Mouse (Mus musculus): ENCODE measurements at regions not wholly inside any gene's neighbourhood (a gene's known extent, or its start where the extent isn't known, plus 50 kb on each side); places are given as distances from the start of the nearest gene placed in this dataset.
"Not testable (repeated sequence)": the region's sequence is repeated elsewhere in the genome, so short reads cannot be mapped to it uniquely, and the experiment has no call there.

DNA sequence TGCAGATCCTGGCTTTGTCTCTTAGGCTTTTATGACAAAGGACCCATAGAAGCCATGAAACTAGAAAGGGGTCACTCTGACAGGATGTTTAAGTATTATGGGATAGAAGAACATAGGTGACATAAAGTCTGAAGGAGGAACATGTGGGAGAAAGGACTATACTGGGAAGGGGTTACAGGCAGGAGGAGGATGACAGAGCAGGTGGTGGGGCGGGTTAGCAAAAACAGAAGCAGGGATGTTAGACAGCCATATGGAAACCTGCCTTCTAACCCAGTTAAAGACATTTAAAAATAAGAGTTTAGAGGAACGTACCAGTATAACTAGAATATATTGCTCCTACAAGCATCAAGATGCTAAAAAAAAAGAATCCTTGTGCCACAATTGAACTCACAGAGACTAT lies 438.9 kb upstream of the Htr2a start:
- ATAC-seq (ENCODE audit: low TSS enrichment) = peak; percentile 84

DNA sequence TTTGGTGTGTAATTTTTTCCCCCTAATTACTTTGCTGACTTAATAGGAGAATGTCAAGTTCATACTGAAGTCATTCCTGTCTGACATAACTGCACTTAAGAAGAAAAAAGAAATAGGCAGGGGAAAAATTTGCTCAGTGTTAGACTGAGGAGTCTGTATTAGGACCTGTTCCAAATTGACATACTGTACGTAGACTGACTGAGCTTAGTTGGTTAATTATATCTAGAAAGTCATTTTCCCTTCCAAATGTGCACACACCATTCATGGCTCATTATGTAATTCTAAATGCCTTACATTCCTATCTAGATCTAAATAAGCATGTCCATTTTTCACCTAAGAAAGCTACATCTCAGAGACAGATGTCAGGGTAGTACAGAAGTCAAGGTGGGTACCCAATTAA lies 435.6 kb upstream of the Htr2a start:
- peak; percentile 87 for ATAC-seq (ENCODE audit: low TSS enrichment)

DNA sequence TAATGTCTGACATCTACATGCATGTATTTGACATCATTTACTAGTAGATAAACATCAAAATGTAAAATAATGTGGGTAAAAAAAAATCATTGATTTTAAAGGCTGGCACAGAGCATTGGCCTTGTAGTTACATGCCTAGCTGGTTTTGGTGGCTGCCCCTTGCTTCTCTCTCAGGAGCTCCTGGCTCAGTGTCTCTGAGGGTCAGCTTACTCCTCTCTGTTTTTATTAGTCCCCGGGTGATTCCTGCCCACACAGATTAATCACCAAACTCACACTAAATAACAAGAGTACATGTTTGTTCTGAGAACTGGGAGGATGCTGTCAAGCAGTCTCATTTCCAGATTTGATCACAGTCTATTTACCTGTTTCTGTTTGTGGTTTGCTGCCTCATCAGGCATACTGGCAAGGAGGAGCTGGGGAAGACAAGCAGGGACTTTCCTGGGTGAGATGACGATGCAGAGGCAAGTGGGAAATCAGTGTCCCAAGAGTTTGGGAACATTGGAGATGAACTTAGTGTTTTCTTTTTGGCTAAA lies 422.7 kb upstream of the Htr2a start:
- ATAC-seq (ENCODE audit: low TSS enrichment) = no peak

DNA sequence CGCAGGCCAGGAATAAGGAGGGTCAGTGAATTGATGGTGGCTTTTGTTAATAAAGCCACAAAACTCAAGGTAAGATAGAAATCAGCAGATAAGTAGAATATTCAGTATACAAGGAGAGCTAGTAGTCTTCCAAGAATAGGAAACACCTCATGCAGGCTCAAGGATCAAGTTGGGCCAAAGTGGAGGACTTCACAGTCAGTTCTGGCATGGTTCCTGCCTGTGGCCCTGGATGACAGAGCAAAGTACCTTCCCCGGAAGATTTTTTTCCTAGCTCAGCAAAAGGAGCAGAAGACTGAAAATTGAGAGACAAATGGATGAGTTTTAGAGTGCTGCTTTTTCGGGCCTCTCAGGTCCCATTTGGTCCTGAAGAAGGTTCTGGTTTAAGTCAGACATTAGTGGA lies 420.9 kb upstream of the Htr2a start:
- ATAC-seq (ENCODE audit: low TSS enrichment) = no peak

DNA sequence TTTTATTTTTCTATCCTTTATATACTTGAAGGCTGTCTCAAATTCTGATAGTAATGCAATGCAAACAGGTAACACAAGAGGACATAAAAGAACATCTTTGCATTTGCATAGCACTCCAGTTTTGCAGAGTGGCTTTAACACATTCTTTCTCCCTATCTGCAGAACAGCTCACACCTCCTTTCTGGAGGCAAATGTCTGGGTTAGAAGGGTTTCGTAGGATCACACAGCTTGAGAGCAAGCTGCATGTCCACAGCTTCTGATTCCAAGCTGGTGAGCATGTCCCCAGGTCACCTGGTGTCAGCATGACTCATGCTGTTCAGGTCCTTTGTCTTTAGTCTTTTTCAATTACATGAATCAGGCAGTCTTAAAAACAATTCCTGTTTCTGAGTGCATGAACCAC lies 418.5 kb upstream of the Htr2a start:
- no peak for ATAC-seq (ENCODE audit: low TSS enrichment)

DNA sequence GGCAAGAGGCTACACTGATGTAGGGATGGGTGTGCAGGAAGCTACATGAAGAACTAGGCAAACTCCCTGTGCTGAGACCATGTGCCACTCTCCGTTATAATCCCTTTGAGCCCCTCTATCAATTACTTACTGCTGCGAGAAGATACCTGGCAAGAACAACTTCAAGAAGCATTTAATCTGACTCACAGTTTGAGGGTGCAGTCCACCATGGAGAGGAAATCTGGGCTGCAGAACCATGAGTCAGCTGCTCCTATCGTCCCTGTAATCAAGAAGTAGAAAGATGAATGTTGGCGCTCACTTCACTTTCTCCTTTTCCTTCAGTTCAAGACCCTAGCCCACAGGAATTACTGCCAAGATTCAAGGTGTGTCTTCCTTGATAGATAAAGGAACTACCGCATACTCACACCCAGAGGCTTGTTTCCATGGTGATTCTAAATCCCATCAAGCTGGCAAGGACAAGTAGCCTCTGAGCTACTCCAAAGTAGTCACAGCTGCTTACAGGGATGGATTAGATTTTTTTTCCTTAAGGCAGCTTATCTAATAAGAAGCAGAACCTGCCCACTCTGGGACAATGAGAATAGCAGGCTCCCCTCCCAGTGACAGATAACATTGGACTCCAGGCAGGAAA lies 411.0 kb upstream of the Htr2a start:
- ATAC-seq (ENCODE audit: low TSS enrichment) = no peak

DNA sequence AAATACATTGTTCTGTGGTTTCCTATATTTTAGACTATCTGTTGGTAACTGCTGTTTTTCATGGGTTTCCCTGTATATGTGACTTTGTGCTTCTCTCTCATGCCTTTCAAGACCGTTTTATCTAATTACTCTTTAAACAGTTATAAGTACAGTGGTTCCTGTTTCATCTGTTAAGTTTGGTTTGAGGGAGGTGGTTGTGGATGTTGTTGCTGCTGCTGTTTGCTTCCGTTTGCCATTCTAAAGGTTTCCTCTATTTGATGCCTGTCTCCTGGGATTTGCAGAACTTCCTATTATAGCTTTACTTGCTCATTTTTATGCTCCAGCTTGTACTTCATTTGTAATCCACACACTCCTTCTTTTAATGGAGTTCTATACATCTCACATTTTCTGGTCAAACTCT lies 400.4 kb upstream of the Htr2a start:
- ATAC-seq (ENCODE audit: low TSS enrichment) = no peak

DNA sequence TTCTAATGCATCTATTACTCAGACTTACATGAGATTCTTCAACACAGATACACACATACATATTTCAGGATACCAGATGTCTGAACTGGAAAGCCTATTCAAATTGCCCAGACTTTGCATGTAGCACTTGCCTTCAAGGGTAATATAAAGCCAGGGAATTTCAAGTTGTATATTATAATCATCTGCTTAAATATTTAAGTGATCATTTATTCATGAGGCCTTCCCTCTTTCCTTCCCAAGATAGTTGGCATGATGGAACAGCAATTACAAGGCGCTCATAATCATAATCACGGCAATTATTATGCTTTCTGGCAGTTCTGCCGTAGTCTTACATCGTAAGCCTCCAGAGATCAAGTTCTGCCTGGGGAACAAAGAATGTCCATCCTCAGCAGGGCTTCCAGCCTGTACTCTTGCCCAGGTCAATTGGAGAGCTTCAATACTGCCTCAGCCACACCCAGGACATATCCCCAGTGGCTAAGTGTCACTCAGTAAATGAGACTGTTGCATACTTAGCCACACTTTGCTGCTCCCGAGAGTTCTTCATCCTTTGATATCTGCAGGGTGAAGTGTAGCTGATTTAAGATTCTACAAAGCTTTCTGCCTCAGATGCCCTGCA lies 391.3 kb upstream of the Htr2a start:
- no peak for ATAC-seq (ENCODE audit: low TSS enrichment)

DNA sequence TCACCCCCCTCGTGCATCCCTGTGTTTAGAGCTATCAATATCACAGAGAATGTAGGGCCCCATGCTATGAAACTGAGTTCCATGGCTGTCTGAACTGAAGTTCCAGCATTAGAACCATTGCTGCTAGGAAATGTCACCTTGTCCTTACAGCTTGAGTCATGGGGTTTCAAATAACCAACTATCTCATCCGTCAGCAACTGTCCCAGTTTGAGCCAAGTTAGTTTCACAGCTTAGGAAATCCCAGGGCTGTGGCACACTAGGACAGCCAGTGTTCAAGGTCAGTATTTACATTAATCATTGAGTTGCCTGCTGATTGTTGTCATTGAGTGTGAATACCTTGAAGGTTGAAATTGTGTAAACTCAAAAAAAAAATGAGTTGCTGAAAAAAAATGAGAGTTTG lies 390.6 kb upstream of the Htr2a start:
- no peak for ATAC-seq (ENCODE audit: low TSS enrichment)

DNA sequence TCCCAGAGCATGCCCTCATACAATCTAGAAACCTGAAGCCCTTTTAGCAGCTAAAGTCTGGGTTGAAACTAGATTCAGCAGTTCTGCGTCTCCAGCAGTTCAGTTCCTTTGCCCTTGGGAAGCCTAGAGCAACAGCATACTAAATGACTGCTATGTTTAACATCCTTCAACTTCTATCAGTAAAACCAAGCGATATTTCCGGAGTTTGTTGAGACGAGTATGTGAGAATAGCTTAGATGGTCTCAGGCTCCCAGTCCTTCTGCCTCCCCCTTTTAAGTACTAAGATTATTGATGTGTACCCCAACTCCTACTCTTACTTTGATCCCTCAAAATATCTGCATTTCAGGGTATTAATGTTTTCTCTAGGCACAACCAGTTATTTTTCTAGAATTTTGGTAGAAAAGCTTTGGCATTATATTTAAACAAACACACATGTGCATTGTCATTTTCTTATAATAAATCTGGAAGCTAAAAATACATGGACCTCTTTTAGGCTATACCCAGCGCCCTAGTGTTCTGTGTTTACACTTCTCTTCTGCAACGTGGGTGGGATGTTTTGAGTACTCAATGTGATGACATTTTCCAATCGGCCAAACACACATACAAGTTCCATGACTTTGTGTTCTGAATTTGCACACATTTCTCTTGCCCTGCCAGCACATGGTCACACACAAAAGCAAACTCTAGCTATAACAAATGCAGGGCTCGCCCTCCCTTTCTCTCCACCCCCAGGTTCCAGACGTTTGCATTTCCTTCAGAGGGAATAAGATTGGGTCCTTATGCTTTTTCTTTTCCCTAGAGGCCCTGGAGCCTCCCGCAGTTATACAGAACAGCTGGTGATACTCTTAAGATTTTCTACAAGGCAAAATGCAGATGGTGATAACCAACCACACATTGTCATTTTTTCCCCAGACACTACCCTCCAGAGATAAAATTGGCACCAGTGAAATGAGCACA lies 388.2 kb upstream of the Htr2a start:
- peak; percentile 97 for ATAC-seq (ENCODE audit: low TSS enrichment)

DNA sequence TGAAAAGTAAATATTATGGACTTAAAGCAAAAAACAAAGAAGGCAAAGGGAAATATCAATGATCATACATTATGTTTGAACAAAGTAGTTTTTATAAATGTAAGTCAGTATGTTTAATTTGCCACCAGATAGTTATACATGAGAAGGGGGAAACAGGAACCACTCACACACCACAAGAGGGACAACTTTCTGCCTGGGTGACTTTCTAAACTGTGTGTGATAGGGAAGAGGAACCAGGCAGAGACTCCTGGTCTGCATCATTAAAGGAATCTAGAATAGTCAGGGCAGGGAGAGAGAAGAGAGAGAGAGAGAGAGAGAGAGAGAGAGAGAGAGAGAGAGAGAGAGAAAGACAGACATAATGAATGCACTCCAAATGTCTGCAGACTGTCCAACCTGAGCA lies 385.6 kb upstream of the Htr2a start:
- no peak for ATAC-seq (ENCODE audit: low TSS enrichment)

DNA sequence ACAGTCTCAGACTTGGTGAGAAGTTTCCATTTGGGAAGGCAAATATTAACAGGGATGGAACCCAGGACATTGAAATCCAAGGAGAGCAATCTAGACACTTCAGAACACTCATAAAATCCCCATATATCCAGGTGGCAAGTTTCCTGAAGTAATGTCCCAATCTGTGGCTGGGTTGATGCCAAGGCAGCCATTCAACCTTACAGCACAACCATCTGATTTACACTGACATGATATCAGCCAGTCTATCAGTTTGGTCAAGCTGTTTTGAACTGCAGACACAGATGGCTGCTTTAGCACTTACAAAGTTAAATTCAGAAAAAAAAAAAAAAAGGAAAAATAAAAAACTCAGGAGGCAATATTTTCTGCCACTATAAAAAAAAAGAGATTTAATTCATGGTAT lies 381.2 kb upstream of the Htr2a start:
- ATAC-seq (ENCODE audit: low TSS enrichment) = no peak

DNA sequence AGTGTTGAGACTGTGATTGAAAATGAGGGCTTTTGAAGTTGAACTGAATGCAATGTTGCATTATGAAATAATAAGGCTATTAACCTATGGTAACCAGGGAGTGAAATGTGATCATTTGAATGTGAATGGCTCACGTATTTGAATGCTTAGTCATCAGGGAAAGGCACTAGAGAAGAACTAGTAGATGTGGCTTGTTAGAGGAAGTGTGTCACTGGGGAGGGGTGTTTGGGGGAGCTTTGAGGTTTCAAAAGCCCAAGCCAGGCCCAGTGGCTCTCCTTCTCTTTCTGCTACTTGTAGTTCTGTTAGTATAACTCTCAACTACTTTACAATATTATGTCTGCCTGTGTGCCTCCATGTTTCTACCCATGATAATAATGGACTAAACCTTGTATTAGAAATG lies 373.6 kb upstream of the Htr2a start:
- no peak for ATAC-seq (ENCODE audit: low TSS enrichment)

DNA sequence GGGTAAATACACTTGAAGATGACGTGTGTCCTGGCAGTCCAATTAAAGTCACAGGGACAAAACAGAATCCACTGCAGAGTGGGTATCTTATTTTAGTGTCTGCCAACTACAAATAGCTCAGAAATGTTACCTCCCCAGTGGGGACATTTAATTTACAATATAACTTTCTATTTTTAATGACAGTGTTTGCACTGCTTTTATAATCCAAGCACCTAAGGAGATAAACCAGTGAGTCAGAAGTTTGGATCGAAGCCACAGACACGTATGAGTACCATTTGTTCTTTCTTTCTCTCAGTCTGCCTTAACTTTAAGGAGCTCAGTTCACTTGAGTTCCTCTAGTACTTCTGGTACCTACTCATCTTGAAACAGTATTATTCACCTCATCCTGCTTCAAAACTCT lies 346.1 kb upstream of the Htr2a start:
- ATAC-seq (ENCODE audit: low TSS enrichment) = peak; percentile 91

DNA sequence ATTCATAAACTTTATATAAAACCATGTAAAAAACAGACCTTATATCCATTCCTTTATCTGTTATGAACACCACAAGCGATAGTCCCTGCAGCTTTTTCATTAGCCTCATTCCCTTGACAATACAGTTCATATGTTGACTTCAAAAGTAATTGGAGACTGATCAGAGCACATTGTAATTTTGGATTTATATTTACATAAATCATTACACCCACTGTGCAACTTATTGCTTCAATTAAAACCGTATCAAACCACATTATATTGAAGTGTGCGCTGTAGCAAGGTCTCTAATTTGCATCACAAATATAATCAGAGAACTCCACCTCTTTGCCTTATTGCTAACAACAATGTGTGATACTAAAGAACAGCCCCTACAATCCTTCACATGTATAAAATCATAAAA lies 336.2 kb upstream of the Htr2a start:
- ATAC-seq (ENCODE audit: low TSS enrichment) = no peak

DNA sequence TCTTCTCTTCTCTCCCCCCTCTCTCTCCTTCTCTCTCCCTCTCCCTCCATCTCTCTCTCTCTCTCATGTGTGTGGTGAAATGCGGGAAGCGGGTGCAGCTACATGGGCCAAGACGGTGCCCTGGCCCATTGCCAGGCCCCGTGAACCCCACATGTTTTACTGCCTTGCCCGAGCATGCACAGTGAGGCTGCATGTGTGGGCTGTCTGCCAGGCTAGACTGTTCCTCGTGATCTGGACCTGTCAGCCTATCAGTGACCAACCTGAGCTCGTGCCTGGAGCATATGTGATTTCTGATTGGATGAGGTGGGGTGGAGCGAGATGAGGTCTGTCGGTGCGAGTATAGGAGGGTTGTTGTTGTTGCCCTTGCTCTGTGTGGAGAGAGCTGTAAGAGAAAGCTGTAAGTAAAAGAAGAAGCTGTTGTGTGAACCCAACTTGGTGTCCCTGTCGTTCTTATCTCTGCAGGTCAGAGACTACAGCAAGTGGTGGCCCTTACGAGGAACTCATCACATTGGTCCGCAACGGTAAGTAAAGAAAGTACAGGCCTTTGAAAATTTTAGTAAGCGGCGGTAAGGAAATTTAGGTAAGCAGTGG lies 333.8 kb upstream of the Htr2a start:
- no peak for ATAC-seq (ENCODE audit: low TSS enrichment)

DNA sequence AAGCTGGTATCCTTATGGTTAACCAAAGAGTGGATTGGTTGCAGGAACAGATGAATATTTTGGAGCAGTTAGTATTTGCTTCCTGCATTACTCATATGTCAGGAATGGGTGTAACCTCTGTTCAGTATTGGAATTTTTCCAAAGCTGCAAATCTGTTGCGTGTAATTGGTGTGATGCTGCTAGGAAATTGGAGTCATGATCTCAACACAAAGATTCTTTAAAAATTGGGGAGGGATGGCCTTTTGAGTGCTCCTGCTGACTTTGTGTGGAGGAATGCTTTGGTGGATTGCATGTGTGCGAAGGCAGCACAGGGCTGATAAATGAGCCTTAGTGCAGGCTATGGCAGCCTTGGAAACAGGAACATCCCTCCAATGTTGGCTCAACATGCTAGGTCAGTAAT lies 331.2 kb upstream of the Htr2a start:
- not testable (repeated sequence) for ATAC-seq (ENCODE audit: low TSS enrichment)

DNA sequence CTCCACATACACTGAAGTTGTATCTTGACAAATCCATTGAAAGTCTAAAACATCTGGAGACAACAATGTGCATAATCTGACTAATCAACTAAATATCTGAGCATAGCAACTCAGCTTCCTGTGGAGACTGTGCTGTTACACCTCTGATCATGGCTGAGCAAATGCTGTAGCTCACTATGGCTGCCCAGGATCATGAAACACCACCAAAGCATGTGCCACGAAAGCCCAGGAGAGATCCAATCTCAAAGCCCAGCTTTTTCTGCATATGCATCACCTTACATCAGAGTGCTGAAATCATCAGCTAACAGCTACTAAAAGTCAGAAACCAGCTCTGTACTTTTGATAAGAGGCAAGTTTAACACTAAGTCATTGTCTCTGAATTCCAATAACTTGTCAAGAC lies 313.3 kb upstream of the Htr2a start:
- no peak for ATAC-seq (ENCODE audit: low TSS enrichment)

DNA sequence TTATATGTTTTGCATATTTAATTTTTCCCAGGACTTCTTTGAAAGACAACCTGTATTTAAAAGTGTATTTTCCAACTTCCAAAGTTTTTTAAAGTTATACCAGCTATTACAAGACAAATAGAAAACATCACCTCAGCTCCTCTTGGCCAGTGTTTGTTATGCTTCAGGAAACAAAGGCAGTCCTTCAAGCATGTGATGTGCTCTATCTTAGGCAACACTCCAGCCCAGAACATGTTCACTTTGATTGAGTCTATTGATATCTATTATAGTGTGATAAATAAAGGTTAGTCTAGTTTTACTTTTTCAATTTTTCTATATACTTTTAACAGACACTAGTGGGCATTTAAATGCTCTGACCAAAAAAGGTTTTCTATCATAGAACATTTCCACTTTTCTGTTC lies 289.9 kb upstream of the Htr2a start:
- ATAC-seq (ENCODE audit: low TSS enrichment) = no peak

DNA sequence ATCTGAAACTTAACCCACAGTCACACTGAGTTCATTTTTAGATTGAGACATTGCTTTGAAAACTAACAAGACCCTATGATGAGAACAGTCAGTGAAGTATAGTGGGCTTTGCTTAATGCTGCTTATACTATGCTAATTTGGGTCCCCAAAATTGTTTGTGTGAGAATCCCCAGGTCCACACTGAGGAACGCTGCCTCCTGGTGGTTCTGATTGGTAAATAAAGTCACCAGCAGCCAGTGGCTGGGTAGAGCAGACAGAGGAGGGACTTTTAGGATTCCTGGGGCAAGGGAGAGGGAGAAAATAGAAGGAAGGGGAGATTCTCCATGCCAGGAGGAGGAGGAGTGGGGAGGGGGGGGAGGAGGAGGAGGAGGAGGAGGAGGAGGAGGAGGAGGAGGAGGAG lies 288.4 kb upstream of the Htr2a start:
- no peak for ATAC-seq (ENCODE audit: low TSS enrichment)

DNA sequence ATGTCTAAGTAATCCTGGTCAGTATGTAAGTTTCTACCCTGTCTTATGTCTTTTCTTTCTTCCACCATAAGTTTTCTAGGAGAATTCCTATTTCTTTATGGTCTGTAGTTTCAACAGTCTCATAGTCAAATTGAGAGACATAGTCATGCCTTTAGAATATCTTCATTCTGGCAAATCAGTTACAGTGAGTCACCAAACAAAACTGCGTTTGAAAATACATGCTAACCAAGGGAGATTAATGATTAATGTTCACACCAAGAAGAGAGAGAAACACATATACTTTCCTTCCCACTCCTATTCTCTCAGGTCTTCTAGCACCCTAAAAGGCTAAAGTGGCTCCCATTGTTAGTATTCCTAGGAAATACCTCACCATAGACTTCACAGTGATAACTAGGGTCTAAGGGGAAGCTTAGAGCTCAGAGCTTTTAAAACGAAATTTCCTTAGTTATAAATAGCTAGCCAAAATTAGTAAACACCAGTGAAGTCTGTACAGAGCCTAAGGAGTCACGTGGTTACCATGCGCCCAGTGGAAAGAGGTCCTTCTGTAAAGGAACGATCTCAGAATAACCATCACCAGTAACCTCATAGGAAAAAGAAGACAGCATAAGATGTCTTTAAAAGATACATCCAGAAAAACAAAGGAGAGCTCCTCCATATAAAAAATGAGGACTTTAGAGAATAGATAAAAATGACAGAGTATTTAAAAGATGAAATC lies 281.8 kb upstream of the Htr2a start:
- ATAC-seq (ENCODE audit: low TSS enrichment) = no peak

All from frontal cortex, adult (tissue).